10 mouse cellular contexts compared by ENCODE assay signal in genomic region chr1:93694966-93695365, GRCm38 (mm10). TPM values are rescaled to one million over a fixed set of nuclear protein-coding genes. Genes with fewer than 3 reads are reported as not detected.
A peak's percentile ranks its signal among the peaks of the same experiment; 100 is the strongest.
DNase-seq lines count a peak whose midpoint lies in the region; ATAC-seq and TF ChIP-seq lines count a peak whose summit lies in the region.
"Had no signal": no experiment of that assay in that cellular context is flagged by ENCODE, and none has a peak within 500 bp of the region (broad histone marks: within the 10 kb centered on the region; RNA-seq: fewer than 3 reads in every experiment).

No protein-coding gene starts in this region.

- H3K27ac ChIP-seq in cerebellum, adult 2 months (ENCODE audit: insufficient read depth, low read length): no peak overlapping the region
- H3K27ac ChIP-seq in heart, embryonic 16.5 days (ENCODE audit: low read length): peak overlapping the region; percentile 67
- H3K27ac ChIP-seq in lung, embryonic 15.5 days: peak overlapping the region; percentile 71

- 10% methylated on average over 6 of the region's 6 CpGs for WGBS in cerebellum, adult 2 months
- 38% methylated on average over 6 of the region's 6 CpGs for WGBS in heart, embryonic 16.5 days
- WGBS in lung, embryonic 15.5 days: 35% methylated on average over 6 of the region's 6 CpGs

- ATAC-seq in heart, embryonic 16.5 days (replicated peaks; ENCODE audit: extremely low read depth, insufficient read depth, low FRiP score): no peak
- peak; percentile 59; the same call in 1 of the 2 replicates for ATAC-seq in lung, embryonic 15.5 days (ENCODE audit: borderline replicate concordance, extremely low read depth, low FRiP score, low TSS enrichment)
- ATAC-seq in megakaryocyte, adult 5-6 weeks (ENCODE audit: poor library complexity, severe bottlenecking): no peak

- no peak for TF ChIP-seq POLR2A in cerebellum, adult 2 months (IDR thresholded peaks at IDR 0.05; ENCODE audit: borderline replicate concordance, insufficient read depth, low read length)

- 0 out of 2 replicates have a peak overlapping the region, but pooled peaks have one; percentile 7 for H3K9ac ChIP-seq in heart, embryonic 16.5 days (ENCODE audit: low read length)
- no peak overlapping the region for H3K9ac ChIP-seq in lung, embryonic 15.5 days

- no peak overlapping the region for H3K4me2 ChIP-seq in heart, embryonic 16.5 days (ENCODE audit: low read depth, low read length)
- no peak overlapping the region for H3K4me2 ChIP-seq in lung, embryonic 15.5 days
- H3K4me2 ChIP-seq: midbrain, embryonic 11.5 days had no signal

- H3K9me3 ChIP-seq in heart, embryonic 16.5 days (replicated peaks; ENCODE audit: control insufficient read depth, low read length): no peaks in the 10 kb centered on the region
- H3K9me3 ChIP-seq in lung, embryonic 15.5 days: no peaks in the 10 kb centered on the region

- H3K27me3 ChIP-seq in cerebellum, adult 2 months (ENCODE audit: control insufficient read depth, insufficient read depth, low read length): no peaks in the 10 kb centered on the region
- H3K27me3 ChIP-seq in heart, embryonic 16.5 days (ENCODE audit: control insufficient read depth, insufficient read depth, low read length): no peaks in the 10 kb centered on the region
- no peaks in the 10 kb centered on the region for H3K27me3 ChIP-seq in lung, embryonic 15.5 days

- peaks cover 9% of the 10 kb centered on the region for H3K4me1 ChIP-seq in cerebellum, adult 2 months (ENCODE audit: control insufficient read depth, insufficient read depth, low read length)
- peaks cover 23% of the 10 kb centered on the region for H3K4me1 ChIP-seq in heart, embryonic 16.5 days (ENCODE audit: control insufficient read depth, insufficient read depth, low read length)
- peaks cover 18% of the 10 kb centered on the region for H3K4me1 ChIP-seq in lung, embryonic 15.5 days

- peak; percentile 56 for DNase-seq in MN1 (ENCODE audit: low spot score)
- peak; percentile 48 to 53 for DNase-seq in cerebellum, adult 2 months
- no peak for DNase-seq in right cerebral cortex, postnatal 25 days
- DNase-seq in layer of hippocampus, adult 8-10 months (ENCODE audit: low spot score in 2 of 2): no peak
- DNase-seq in embryo, embryonic 10 days (ENCODE audit: low spot score): no peak
- DNase-seq: thymus, postnatal 14 days had no signal

- no peak for TF ChIP-seq CTCF in cerebellum, adult 2 months (IDR thresholded peaks at IDR 0.05; ENCODE audit: borderline replicate concordance, insufficient read depth, low read depth, low read length)

- 0 out of 2 replicates have a peak, but pooled peaks cover 4% of the 10 kb centered on the region for H3K36me3 ChIP-seq in heart, embryonic 16.5 days (ENCODE audit: control insufficient read depth, insufficient read depth)
- H3K36me3 ChIP-seq in lung, embryonic 15.5 days: peaks cover 21% of the 10 kb centered on the region; the same call in 1 of the 2 replicates

- no peak overlapping the region for H3K4me3 ChIP-seq in cerebellum, adult 2 months (replicated peaks; ENCODE audit: insufficient read depth, low read depth, low read length)
- no peak overlapping the region for H3K4me3 ChIP-seq in heart, embryonic 16.5 days (ENCODE audit: low read length)
- no peak overlapping the region for H3K4me3 ChIP-seq in lung, embryonic 15.5 days

RNA-seq across cellular contexts. Expression of gene Bok, which starts 9.5 kb away (rescaled TPM):
- polyA plus RNA-seq in cerebellum, adult 2 months (2012; rRNA removed): 20.6 and 21.2 TPM in 2 replicates
- polyA plus RNA-seq in heart, embryonic 16.5 days (2015; fragmentation: Nextera tagmentation; extraction: Ambion mirVana): 41.4 and 46.4 TPM in 2 replicates
- 87.3 and 89.9 TPM in 2 replicates for polyA plus RNA-seq in lung, embryonic 15.5 days (2015; fragmentation: Nextera tagmentation; extraction: Ambion mirVana)
- not detected in 2 replicates for total RNA-seq in megakaryocyte, adult 5-6 weeks (2015)
- total RNA-seq in megakaryocyte, adult 5-6 weeks (2017): not detected in 2 replicates
- 10 to 100 TPM; 52.3 to 55.7 (median 52.8) TPM for total RNA-seq in layer of hippocampus, adult 8-10 months (2022)

RNA-seq across cellular contexts. Expression of gene Stk25, which starts 36.5 kb away (rescaled TPM):
- polyA plus RNA-seq in cerebellum, adult 2 months (2012; rRNA removed): 291 and 305 TPM in 2 replicates
- 150 and 158 TPM in 2 replicates for polyA plus RNA-seq in heart, embryonic 16.5 days (2015; fragmentation: Nextera tagmentation; extraction: Ambion mirVana)
- 173 and 177 TPM in 2 replicates for polyA plus RNA-seq in lung, embryonic 15.5 days (2015; fragmentation: Nextera tagmentation; extraction: Ambion mirVana)
- total RNA-seq in megakaryocyte, adult 5-6 weeks (2015): 21.4 and 22.7 TPM in 2 replicates
- 26.5 and 39.6 TPM in 2 replicates for total RNA-seq in megakaryocyte, adult 5-6 weeks (2017)
- 100 to 1,000 TPM; 378 to 407 (median 393) TPM for total RNA-seq in layer of hippocampus, adult 8-10 months (2022)

RNA-seq across cellular contexts. Expression of gene Atg4b, which starts 56.3 kb away (rescaled TPM):
- 65.8 and 72.0 TPM in 2 replicates for polyA plus RNA-seq in cerebellum, adult 2 months (2012; rRNA removed)
- polyA plus RNA-seq in heart, embryonic 16.5 days (2015; fragmentation: Nextera tagmentation; extraction: Ambion mirVana): 54.8 and 61.8 TPM in 2 replicates
- 75.2 and 76.8 TPM in 2 replicates for polyA plus RNA-seq in lung, embryonic 15.5 days (2015; fragmentation: Nextera tagmentation; extraction: Ambion mirVana)
- total RNA-seq in megakaryocyte, adult 5-6 weeks (2015): 16.6 and 19.9 TPM in 2 replicates
- total RNA-seq in megakaryocyte, adult 5-6 weeks (2017): 34.5 and 36.5 TPM in 2 replicates
- 10 to 100 TPM; 73.6 to 96.0 (median 80.6) TPM for total RNA-seq in layer of hippocampus, adult 8-10 months (2022)

RNA-seq across cellular contexts. Expression of gene Thap4, which starts 59.7 kb away (rescaled TPM):
- 39.8 and 41.7 TPM in 2 replicates for polyA plus RNA-seq in cerebellum, adult 2 months (2012; rRNA removed)
- polyA plus RNA-seq in heart, embryonic 16.5 days (2015; fragmentation: Nextera tagmentation; extraction: Ambion mirVana): 54.3 and 54.4 TPM in 2 replicates
- 46.6 and 50.9 TPM in 2 replicates for polyA plus RNA-seq in lung, embryonic 15.5 days (2015; fragmentation: Nextera tagmentation; extraction: Ambion mirVana)
- total RNA-seq in megakaryocyte, adult 5-6 weeks (2015): 19.5 and 25.3 TPM in 2 replicates
- total RNA-seq in megakaryocyte, adult 5-6 weeks (2017): 11.5 and 14.0 TPM in 2 replicates
- 10 to 100 TPM; 29.2 to 36.4 (median 36.0) TPM for total RNA-seq in layer of hippocampus, adult 8-10 months (2022)

Comparison
In these comparisons a context has a peak if more than half of its experiments do, and no peak if none do; other contexts are left out.
1. DNase-seq: peak in MN1 (single experiment) and cerebellum, adult 2 months (2 of 2); none in right cerebral cortex, postnatal 25 days (single experiment), layer of hippocampus, adult 8-10 months (0 of 2) and embryo, embryonic 10 days (single experiment).